Mouse (Mus musculus) embryonic fibroblast, embryonic 13.5 days (primary cell): ENCODE data around the gene Slc25a54.

Experiments used
- CTCF ChIP-seq: IDR thresholded peaks from 2 replicates; pipeline ENCODE4 v1.5.1; 2011; ENCODE audit warnings: mild to moderate bottlenecking, control low read depth, low read length, moderate library complexity, borderline replicate concordance; ENCODE audit not compliant: insufficient read depth
- POLR2A ChIP-seq: IDR thresholded peaks from 2 replicates; pipeline ENCODE4 v1.6.1; 2011; ENCODE audit warnings: low read depth, mild to moderate bottlenecking, control low read depth, low read length, moderate library complexity

DNA sequence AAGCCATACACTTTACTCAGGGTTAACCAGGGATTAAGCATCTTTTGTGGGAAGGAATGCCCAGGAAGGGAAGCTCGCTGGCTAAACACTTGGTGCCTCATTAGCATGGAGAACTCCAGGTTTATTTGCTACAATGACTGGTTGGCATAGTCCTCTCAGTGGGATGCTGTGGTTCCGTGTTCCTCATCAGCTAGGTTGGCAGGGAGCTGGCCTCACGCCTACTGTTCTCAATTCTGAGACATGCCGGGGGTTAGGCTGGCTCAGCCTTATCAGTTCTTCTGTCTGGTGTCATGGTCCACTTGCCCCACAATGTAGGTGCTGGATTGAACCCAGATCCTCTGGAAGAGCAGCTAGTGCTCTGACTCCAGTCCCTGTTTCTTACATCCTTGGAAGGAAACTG is 72.3 kb downstream of the Slc25a54 start:
- TF ChIP-seq CTCF (no peak), POLR2A (no peak)
